Mouse (Mus musculus): ENCODE results near the gene Pard6b. TPM values are rescaled to one million over a fixed set of nuclear protein-coding genes. Genes with fewer than 3 reads are reported as not detected.
"Not testable (repeated sequence)": the region's sequence is repeated elsewhere in the genome, so short reads cannot be mapped to it uniquely, and the experiment has no call there.

Gene Pard6b
- total RNA-seq, 2 experiments from 2014 or later = 0.25 to 0.42 TPM

GRCm38 (mm10) chr2:168098040-168098439 lies 17.2 kb downstream of the Pard6b start:
- peak; percentile 96 for ATAC-seq (replicated peaks; ENCODE audit: poor library complexity)

GRCm38 (mm10) chr2:168100008-168100407 lies 19.2 kb downstream of the Pard6b start:
- ATAC-seq (replicated peaks; ENCODE audit: poor library complexity) = no peak

- ATAC-seq (replicated peaks; ENCODE audit: poor library complexity) = no peak
Observed at GRCm38 (mm10) chr2:168101805-168102204, 21.0 kb downstream of the Pard6b start.

- no peak for ATAC-seq (replicated peaks; ENCODE audit: poor library complexity)
Observed at GRCm38 (mm10) chr2:168103341-168103740, 22.5 kb downstream of the Pard6b start.

GRCm38 (mm10) chr2:168104375-168105144 lies 23.8 kb downstream of the Pard6b start:
- ATAC-seq (replicated peaks; ENCODE audit: poor library complexity) = no peak

GRCm38 (mm10) chr2:168105271-168105670 lies 24.5 kb downstream of the Pard6b start:
- no peak for ATAC-seq (replicated peaks; ENCODE audit: poor library complexity)

- ATAC-seq (replicated peaks; ENCODE audit: poor library complexity) = 0 out of 2 replicates have a peak, but pooled peaks have one; percentile 11
Observed at GRCm38 (mm10) chr2:168106701-168107178, 25.9 kb downstream of the Pard6b start.

GRCm38 (mm10) chr2:168107356-168107755 lies 26.6 kb downstream of the Pard6b start:
- ATAC-seq (replicated peaks; ENCODE audit: poor library complexity) = no peak

GRCm38 (mm10) chr2:168107901-168108300 lies 27.1 kb downstream of the Pard6b start:
- not testable (repeated sequence) for ATAC-seq (replicated peaks; ENCODE audit: poor library complexity)

GRCm38 (mm10) chr2:168111902-168112301 lies 31.1 kb downstream of the Pard6b start:
- peak; percentile 77 for ATAC-seq (replicated peaks; ENCODE audit: poor library complexity)

- ATAC-seq (replicated peaks; ENCODE audit: poor library complexity) = no peak
Observed at GRCm38 (mm10) chr2:168113263-168113662, 32.5 kb downstream of the Pard6b start.

- peak; percentile 42 for ATAC-seq (replicated peaks; ENCODE audit: poor library complexity)
Observed at GRCm38 (mm10) chr2:168113692-168114091, 32.9 kb downstream of the Pard6b start.

GRCm38 (mm10) chr2:168114699-168115350 lies 34.0 kb downstream of the Pard6b start:
- peak; percentile 66 for ATAC-seq (replicated peaks; ENCODE audit: poor library complexity)

- no peak for ATAC-seq (replicated peaks; ENCODE audit: poor library complexity)
Observed at GRCm38 (mm10) chr2:168115826-168116225, 35.0 kb downstream of the Pard6b start.

GRCm38 (mm10) chr2:168117147-168117546 lies 36.3 kb downstream of the Pard6b start:
- ATAC-seq (replicated peaks; ENCODE audit: poor library complexity) = peak; percentile 63

GRCm38 (mm10) chr2:168117553-168117952 lies 36.7 kb downstream of the Pard6b start:
- ATAC-seq (replicated peaks; ENCODE audit: poor library complexity) = no peak

GRCm38 (mm10) chr2:168117967-168118366 lies 37.2 kb downstream of the Pard6b start:
- no peak for ATAC-seq (replicated peaks; ENCODE audit: poor library complexity)

GRCm38 (mm10) chr2:168118456-168118855 lies 37.7 kb downstream of the Pard6b start:
- ATAC-seq (replicated peaks; ENCODE audit: poor library complexity) = no peak

- peak; percentile 57 for ATAC-seq (replicated peaks; ENCODE audit: poor library complexity)
Observed at GRCm38 (mm10) chr2:168119123-168119522, 38.3 kb downstream of the Pard6b start.

GRCm38 (mm10) chr2:168120906-168121305 lies 40.1 kb downstream of the Pard6b start:
- peak; percentile 24 for ATAC-seq (replicated peaks; ENCODE audit: poor library complexity)

GRCm38 (mm10) chr2:168123652-168124051 lies 42.8 kb downstream of the Pard6b start:
- no peak for ATAC-seq (replicated peaks; ENCODE audit: poor library complexity)
